Mouse (Mus musculus) ZHBTc4 (cell line): ENCODE data around the gene Prss50.

Experiments used
- DNase-seq: peaks from one replicate; pipeline ENCODE4 v3.0.0-alpha.2; 2011; ENCODE audit warnings: low read depth, low spot score

Gene Prss50

GRCm38 (mm10) chr9:110907201-110907837 is 49.6 kb downstream of the Prss50 start:
- no peak for DNase-seq

GRCm38 (mm10) chr9:110907838-110908630 is 50.3 kb downstream of the Prss50 start:
- DNase-seq = no peak

- DNase-seq = no peak
Measured at GRCm38 (mm10) chr9:110908631-110909016, 50.9 kb downstream of the Prss50 start.

GRCm38 (mm10) chr9:110909371-110909967 is 51.7 kb downstream of the Prss50 start:
- no peak for DNase-seq
